Mouse (Mus musculus) neural tube, embryonic 10.5 days (tissue): ENCODE data around the gene Slc12a6.

Source experiments
- DNase-seq: peaks from one replicate; pipeline ENCODE4 v3.0.0-alpha.2; 2017; ENCODE audit warnings: low spot score; ENCODE audit errors: extremely low spot score

The Slc12a6 gene

DNA sequence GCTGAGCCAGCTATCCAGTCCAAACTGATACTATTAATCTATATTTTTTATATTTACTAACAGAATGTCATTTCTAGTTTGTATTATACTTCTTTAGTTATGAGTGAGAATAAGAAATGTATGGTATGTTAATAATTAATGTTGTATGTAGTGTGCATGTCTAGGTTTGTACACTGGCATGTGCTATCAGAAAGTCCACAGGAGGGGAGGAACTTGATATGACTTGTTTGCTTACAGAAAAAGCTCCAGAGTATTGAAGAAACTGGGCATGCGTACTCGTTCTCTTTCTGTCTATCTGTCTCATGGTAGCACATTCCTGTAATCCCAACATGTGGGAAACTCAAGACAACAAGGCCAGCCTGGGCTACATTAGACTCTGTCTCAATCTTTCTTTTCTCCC is 52.6 kb downstream of the Slc12a6 start:
- DNase-seq = no peak

DNA sequence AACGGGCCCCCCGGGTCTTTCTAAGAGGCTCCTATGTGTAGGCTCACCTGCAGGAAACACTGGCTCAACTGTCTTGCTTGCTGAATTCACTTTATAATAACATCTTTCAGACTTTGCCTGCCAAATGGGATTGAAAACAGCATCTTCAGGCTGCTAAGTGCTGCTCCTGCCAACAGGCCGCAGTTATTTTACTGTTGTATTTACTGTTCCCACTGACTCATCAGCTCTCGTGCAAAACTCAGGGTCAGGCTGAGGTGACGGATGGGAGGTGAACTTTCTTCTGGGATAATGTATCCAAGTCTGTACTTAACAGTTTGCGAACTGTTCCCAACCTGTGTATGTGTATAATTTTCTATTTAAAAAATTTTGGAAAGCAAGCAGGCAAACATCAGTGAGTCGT is 53.3 kb downstream of the Slc12a6 start:
- no peak for DNase-seq

DNA sequence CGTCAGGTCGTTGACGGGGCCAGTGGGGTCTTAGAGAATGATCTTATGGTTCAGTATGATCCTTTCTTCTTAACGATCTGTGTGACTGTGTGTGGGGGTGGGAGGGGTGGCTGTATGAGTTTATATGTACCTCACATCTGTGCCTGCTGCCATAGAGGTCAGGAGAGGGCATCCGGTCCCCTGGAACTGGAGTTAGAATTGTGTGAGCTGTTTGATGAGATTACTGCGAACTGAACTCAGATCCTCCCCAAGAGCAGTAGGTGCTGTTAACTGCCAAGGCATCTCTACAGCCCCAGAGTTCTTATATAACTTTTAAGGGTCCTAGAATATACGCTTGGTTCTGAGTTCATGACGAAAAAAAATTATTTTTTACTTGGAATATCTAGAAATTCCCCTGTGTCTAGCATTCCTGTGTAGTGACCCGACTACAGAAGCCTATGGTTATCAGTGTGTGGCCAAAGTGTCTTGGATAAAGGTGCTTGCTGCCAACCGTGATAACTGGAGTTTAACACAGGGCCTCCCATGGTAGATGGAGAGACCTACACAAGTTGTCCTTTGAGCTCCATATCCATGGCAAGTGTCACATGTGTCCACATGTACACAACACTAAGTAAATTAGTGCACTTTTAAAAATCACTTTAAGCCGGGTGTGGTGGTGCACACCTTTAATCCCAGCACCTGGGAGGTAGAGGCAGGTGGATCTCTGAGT is 62.6 kb downstream of the Slc12a6 start:
- DNase-seq = no peak

DNA sequence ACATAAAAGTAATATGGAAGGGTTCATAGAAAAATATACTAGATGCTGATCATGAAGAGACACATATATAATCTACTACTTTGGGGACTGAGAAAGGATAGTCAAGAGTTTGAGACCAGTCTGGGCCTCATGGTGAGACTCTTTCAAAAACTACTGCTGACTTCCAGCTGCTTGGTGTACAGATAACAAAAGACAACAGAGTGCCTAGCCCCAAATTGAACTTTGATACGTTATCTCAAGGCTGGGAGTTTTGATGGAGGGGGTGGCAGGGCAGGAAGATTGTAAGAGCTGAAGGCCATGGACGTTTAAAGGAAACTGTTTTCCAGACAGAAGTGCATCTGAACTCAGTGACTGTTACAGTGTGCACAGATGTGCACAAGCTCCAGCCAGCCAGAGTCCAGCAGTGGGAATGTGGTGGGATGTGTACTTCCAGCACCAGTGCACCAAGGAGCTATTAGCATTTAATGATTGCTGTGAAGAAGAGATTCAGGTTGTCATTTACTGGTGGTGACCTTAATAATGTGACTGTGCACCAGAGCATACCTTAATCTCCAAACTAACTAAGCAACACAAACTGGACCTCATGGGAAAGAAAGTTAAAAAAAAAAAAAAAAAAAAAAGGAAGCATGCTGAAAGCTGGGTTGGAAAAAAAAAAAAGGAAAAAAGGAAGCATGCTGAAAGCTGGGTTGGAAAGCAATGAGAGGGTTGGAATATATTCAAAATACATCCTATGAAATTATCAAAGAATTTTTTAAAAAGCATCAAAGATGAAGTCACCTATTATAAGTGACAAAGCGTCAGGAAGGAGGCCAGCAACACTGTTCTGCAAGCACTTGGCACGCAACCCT is 66.7 kb downstream of the Slc12a6 start:
- no peak for DNase-seq

DNA sequence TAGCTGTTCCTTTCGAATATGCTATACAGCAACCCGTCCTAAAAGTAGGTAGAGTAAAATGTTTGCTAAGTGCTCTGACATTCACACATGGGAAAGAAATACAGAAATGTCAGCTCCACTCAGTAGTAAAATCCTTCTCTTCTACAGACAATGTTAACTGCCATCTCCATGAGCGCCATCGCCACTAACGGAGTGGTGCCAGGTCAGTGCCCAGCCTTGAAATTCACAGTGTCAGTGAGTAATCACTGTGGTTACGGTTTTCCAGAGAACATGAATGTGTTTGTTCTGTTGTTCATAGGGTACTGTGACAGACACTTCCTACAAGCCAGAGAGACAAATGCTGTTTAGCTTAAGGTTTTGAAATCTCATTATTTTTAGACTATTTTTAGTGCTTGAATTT is 71.6 kb downstream of the Slc12a6 start:
- no peak for DNase-seq

DNA sequence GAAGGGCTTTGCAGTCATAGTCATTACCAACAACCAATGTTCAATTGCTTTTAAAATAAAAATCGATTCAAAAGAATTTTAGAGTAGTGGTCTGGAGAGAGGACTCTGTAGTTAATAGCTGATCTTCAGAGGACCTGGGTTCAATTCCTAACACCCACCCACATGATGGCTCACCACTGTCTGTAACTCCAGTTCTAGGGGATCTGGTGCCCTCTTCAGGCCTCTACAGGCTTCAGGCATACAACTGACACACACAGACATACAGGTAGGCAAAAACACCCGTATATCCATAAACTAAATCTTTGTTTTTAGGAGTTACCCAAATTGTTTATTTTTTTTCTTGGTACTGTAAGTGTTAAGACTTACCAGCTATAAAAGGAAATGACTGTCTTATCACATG is 74.1 kb downstream of the Slc12a6 start:
- no peak for DNase-seq

DNA sequence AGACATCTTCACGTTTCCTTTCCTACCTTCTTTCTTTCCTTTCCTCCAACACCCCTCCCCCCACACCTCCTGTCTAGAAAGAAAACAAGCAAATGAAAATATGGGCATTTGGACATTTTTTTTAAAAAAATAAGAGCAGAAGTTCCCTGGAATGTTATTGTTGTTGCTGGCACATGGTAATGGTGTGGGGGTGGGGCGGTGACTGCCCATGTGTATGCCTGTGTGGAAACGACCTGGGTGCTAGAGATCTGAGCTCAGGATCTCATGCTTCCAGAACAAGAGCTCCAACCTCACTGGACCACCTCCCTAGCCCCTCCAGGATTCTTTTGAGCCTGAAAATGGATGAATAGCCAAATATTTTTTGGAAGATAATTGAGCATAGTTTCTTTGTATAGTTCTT is 75.5 kb downstream of the Slc12a6 start:
- no peak for DNase-seq

DNA sequence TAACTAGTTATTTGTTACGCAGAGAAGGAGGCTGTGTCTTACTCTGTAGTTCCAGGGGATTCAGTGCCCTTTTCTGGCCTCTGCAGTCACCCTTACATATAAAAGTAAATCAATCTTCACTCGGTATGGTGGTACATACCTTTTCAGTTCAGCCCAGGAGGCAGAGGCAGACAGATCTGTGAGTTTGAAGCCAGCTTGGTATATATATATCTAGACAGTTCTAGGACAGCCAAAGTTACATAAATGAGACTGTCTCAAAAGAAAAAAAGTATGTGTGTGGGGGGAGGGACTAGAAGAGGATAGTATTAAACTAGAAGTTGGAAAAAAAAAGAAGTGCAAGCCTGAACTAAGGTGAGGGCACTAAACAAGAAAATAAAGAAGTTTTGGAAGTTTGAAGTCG is 82.6 kb downstream of the Slc12a6 start:
- no peak for DNase-seq

DNA sequence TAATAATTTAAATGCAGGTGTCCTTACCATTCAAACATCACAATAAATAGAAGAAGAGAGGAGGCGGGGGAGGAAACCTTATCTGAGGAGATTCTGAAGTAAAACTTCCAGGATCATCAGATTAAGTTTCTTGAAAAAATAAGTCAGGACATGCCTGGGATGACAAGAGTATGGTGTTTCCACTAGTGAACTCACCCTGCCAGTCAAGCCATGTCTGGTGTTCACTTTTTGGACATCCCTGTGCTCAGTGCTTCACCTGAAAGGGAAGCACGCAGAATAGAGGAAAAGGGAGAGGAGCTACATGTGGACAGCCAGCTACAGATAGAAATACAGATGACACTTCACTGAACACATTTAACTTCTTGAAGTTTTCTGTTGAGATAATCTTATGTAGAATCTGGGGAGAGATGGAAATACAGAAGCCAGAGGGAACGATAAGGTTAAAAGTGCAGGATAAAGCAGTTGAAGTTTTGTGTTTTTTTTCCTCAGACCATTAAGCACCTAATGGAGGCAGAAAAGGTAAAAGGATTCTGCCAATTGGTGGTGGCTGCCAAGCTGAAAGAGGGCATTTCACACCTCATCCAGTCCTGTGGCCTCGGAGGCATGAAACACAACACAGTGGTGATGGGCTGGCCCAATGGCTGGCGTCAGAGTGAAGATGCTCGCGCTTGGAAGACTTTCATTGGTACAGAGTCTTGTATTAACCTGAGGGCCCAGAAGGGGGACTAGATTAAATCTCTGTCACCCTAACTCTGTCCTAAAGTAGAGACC is 88.2 kb downstream of the Slc12a6 start:
- no peak for DNase-seq

DNA sequence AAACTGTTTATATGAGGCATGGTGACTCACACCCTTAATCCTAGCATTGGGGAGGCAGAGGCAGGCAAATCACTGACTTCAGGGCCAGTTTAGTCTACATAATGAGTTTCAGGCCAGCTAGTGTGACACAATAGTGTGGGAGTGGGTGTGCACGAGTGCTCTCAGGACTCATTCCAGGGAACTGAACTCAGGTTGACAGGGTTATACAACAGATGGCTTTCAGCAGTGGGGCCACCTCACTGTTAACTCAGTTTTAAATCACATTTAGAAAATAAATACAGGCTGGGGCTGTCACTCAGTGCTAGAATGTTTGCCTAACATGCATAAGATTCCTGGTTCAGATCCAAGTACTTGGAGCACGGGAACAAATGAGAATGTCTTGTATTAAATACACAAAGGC is 94.0 kb downstream of the Slc12a6 start:
- DNase-seq = no peak

DNA sequence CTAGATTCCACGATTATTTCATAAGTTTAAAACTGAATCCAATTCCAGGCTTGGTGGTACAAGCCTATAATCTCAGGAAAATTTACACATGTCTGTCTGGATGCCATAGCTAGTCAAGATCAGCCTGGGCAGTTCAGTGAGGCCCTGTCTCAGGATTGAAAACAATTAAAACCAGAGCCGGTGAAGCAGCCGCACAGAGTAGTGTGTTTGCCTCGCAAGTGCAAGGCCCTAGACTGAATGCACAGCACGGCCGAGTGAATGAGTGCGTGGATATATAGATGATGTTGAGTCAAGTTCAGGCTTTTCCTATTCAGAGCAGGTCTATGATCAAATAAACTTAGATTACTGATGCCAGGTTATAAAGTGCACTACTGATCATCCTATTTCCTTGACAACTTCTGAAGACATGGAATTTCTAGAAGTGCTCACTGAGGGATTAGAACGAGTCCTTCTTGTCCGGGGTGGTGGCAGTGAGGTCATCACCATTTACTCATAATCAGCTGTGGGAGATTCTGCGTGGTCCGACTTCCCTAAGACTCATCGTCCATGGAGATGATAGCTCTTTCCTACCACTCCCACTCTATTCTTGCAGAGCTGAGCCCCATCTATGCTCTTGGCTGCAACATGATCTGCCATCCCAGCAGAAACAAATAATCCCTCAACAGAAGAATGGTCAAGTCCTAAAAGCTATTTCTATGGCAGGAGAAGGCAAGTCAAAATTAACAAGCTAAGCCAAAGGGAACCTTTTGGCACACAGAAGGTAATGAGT is 94.6 kb downstream of the Slc12a6 start:
- no peak for DNase-seq

DNA sequence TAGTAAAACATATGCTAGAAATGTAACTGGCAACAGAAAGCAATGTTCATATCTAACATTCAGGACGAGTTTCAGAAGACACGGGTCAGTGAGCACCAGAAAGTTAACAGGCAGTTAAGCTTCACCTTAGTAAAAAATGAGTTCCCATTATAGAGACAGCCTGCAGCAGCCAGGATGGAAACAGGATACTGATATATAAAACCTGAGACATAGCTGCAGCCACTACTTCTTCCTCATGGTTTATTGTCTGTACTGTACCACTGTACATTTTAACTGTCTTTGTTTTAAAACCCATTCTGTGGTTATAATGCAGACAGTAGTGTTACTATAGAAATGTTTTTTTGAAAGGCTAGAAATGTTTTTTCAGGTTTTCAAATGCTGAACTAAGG is 95.2 kb downstream of the Slc12a6 start:
- DNase-seq = no peak

DNA sequence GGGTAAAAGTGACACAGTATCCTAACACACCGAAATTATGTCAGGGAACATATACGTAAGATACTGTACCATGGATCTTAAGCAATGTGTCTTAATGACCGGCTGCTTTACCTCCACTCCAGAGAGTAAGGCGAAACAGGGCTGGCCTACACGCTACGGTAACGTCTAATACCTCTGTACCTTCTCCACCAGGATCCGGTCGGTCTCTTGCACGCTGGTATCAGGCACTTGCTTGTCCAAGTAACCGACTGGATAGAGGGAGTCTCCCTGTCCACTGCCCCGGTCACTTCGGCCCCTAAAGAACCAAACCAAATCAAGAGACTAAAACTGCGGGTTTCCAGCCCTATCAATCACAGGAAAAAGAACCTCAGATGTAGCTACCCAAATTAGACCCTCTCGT is 101.6 kb downstream of the Slc12a6 start:
- no peak for DNase-seq

DNA sequence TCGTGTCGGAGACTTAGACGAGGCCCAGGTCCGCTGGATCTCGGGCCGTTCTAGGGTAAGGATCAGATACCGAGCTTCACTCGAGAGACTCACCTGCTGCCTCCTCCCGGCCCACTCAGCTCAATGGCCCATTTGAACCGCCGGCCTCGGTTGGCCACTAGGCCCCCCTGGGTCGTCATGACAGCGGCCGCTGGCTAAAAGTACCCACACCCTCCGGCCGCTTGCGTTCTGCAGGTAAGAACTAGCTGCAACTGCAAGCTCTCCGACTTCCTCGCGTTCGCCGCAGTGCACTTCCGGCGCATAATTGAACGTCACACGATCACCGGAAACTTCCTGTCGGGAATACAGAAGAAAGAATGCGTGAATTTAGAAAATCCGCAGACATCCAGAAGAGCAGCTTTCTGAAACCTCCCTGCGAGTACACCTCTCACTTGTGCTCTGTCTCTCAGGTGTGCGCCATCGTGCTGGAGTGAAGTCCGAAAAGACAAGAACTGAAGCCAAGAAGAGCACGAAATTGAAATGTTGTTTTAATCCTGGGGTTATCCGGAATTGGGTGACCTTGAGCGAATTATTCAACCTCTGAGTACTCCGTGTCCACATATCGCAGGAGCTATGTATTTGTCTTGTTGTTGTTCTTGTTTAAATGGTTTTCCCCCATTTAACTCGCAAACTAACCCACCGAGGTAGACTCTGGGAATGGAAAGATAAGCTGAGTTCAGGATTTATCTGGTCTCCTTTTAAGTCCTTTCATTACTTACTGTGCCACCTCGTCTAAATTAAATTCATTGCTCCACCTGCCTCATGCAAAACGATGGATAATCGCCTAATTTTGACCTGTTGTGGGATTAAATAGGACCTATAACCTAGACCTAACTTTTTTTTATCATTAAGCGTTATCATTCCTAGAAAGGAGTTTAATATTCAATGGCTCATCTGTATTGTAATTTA is 102.4 kb downstream of the Slc12a6 start, which contains the start of gene Emc4:
Emc4 (minus strand) TSS at position 302 of the 948 bp plus-strand sequence.
- peak; percentile 95 for DNase-seq

DNA sequence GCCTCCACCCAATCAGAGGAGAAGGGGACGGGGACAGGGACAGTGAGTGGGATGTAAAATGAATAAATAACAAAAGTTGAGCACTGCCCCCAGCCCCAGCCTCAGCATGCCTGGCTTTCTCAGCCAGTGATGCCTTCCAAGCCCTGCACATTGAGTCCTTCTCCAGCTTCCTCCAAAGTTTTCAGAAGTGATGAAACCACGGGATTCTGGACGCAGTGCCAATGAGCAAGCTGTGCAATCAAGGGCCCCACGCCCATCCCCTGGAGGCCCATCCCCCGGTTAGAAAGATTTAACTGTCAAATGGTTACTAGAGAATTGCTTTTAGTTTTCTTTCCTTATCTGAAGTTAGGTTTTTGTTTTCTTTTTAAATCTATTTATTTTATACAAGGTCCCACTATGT is 104.3 kb downstream of the Slc12a6 start:
- no peak for DNase-seq

DNA sequence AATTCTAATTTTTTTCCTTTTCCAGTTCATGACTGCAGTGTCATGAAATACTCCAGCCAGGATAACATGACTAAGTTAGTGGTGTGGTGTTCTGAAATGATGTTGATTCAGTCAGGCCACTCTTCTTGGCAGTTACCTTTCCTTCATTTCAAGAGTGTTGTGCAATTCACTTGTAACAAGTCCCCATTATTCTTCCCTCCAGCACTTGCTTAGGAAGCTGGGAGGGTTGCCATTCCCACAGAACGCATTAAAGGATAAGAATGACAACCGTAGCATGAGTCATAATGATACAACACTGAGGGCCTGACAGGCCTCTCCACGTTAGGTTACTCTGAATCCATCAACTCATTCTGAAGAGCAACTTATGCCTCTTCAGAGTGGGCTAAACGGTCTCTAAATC is 107.5 kb downstream of the Slc12a6 start:
- DNase-seq = no peak

DNA sequence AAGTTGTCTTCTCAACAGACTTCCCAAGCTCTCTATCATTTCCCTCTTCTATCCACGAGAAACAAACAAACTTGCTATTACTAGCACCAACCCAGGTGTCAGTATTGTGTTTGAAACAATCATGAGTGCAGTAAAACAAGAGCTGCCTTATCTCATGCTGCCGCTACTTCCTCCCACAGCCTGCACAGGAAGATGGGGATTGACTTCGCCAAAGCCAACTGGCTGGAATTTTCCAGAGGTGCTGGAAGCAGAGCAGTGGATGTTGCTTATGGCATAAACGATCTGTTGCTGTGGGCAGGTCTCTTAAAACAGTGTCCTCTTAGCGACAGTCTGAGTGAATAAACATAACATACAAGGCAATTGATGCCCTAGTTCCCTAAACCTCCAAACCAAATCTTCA is 109.0 kb downstream of the Slc12a6 start:
- DNase-seq = no peak

DNA sequence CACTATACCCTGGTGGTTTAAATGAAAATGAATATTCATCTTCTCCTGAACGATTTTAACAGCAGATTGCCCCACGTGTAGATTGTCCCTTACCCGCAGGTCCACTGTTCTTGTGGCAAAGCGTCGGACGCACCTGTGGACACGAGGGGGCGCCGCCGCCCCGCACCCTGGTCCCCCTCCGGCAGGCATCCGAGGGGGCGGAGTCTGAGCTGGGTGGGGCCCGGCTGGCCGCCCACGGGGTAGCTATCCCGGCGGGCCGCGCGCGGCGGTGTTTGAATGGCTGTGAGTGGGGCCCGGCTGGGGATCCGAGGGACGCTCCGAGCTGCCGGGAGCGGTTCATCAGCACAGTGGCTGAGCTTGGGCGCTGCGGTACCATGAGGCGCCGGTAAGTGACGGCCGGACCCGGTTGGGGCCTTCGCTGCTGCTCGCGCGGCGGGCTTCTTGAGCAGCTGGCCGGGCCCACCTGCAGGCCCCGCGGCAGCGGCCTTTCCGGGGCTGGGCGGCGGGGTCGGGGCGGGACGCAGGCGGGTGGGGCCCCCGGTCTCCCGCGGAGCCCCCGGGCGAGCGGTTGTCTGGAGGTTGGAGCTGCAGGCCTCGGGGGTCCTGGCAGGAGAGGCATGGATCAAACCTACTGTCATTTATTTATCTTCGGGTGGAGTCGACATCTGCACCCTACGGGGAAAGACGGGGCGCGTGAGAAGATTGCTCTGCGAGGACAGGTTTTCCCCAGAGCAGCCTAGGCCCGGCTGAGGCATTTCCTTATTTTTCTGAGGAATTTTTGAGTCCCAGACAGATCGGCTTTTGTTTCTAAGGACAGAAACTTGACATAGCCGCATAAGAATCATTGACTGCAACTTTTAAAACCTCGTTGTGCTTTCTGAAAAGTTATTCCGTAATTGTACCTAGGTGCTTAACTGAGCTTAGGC is 113.6 kb downstream of the Slc12a6 start, which contains the start of gene Katnbl1:
Katnbl1 (plus strand) TSS at position 239 of the 926 bp plus-strand sequence.
- peak; percentile 93 for DNase-seq

DNA sequence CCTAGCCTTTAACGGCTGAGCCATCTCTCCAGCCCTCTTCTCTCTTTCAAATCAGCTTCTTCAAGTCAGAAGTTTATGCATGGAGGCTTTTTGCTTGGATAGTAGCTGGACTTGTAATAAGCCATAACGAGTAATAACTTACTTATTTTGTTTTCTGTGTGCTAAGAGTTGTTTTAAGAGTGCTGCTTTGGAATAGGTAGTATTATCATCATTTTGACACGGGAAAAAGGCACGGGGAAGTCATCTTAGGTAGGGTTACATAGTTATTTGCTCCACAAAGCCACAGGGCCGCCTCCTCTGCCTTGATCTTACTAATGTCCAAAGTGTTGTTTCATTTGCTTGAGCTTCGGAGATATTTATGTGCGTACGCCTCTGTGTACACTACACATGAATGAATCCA is 114.5 kb downstream of the Slc12a6 start:
- DNase-seq = no peak
